Mouse (Mus musculus) cortical plate, adult 2 months (tissue): ENCODE data around the gene Dab2ip.

Source experiments
- CTCF ChIP-seq: fragments of 200-500 bp; IDR thresholded peaks from 2 replicates; pipeline ENCODE4 v1.5.1; 2011; ENCODE audit warnings: mild to moderate bottlenecking, control low read depth, low read length; ENCODE audit not compliant: insufficient read depth; ENCODE audit errors: extremely low read depth
- POLR2A ChIP-seq: fragments of 200-500 bp; IDR thresholded peaks from 2 replicates; pipeline ENCODE4 v1.6.1; 2011; ENCODE audit warnings: mild to moderate bottlenecking, low read length, control low read depth; ENCODE audit not compliant: insufficient read depth; ENCODE audit errors: extremely low read depth

DNA sequence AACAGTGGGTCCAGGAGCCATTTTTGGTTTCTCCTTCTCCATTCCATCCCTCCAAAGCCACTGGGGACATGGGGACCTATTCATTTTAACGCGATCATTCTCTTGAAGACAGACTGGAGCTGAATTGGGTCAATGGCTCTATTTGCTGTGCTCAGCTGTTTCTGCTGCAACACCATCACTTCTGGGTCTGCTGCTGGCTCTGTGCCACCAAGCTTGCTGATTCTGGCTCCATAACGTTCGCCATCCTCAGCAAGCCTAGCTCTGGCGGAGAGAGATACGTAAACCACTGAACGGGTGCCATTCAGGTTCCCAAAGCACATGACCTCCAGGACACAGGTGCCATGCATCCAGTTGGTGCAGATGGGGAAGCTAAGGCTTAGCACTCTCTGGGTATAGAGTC is 128.0 kb downstream of the Dab2ip start:
- TF ChIP-seq CTCF (no peak), POLR2A (no peak)
